Mouse (Mus musculus): ENCODE data around the gene Cfd.

GRCm38 (mm10) chr10:79906712-79907111 lies 16.1 kb downstream of the Cfd start:
- no peak for TF ChIP-seq ZNF384 (IDR thresholded peaks at IDR 0.05; ENCODE audit: low read depth, low read length)
- no peak for TF ChIP-seq MAFK (IDR thresholded peaks at IDR 0.05; ENCODE audit: insufficient read depth, low read depth, low read length)
- no peak for TF ChIP-seq HCFC1 (IDR thresholded peaks at IDR 0.05; ENCODE audit: borderline replicate concordance, insufficient read depth, low read length)
- TF ChIP-seq CHD2 (IDR thresholded peaks at IDR 0.05; ENCODE audit: low read depth, low read length) = no peak
- TF ChIP-seq ZC3H11A (IDR thresholded peaks at IDR 0.05; ENCODE audit: borderline replicate concordance, low read depth, low read length) = no peak

Data from ES-E14 (cell line).